ENCODE assay signal across 9 mouse cellular contexts in genomic region chrX:152655796-152656608, GRCm38 (mm10).
A peak's percentile ranks its signal among the peaks of the same experiment; 100 is the strongest.
DNase-seq lines count a peak whose midpoint lies in the region; ATAC-seq and TF ChIP-seq lines count a peak whose summit lies in the region.
"Had no signal": no experiment of that assay in that cellular context is flagged by ENCODE, and none has a peak within 500 bp of the region (broad histone marks: within the 10 kb centered on the region; RNA-seq: fewer than 3 reads in every experiment).

No protein-coding gene starts in this region.

- peak; percentile 7 to 9 for DNase-seq in frontal cortex, postnatal 25 days (ENCODE audit: low spot score in 2 of 2)
- DNase-seq in left cerebral cortex, adult 9 months (ENCODE audit: low spot score in 2 of 2), result peak; percentile 48 to 72
- no peak for DNase-seq in gastrocnemius, adult 2 months
- DNase-seq in gastrocnemius, adult 8-10 months (ENCODE audit: low spot score in 2 of 2), result no peak
- DNase-seq in MN1 (ENCODE audit: low spot score), result no peak
- DNase-seq: heart, adult 18-20 months; kidney, postnatal 4 days had no signal

- WGBS in embryonic facial prominence, embryonic 15.5 days, result 39% methylated on average over 8 of the region's 8 CpGs
- 20% methylated on average over 8 of the region's 8 CpGs for WGBS in olfactory bulb, adult 2 months

- TF ChIP-seq CTCF in olfactory bulb, adult 2 months (IDR thresholded peaks at IDR 0.05; ENCODE audit: insufficient read depth, low read depth, low read length), result no peak
- no peak for TF ChIP-seq CTCF in gastrocnemius, adult 2 months (IDR thresholded peaks at IDR 0.05)

- no peak overlapping the region for H3K4me3 ChIP-seq in embryonic facial prominence, embryonic 15.5 days (replicated peaks)
- no peak overlapping the region for H3K4me3 ChIP-seq in olfactory bulb, adult 2 months (ENCODE audit: insufficient read depth, low read depth, low read length)
- H3K4me3 ChIP-seq in gastrocnemius, adult 2 months, result no peak overlapping the region

- no peak overlapping the region for H3K27ac ChIP-seq in embryonic facial prominence, embryonic 15.5 days (replicated peaks)
- H3K27ac ChIP-seq in olfactory bulb, adult 2 months (ENCODE audit: insufficient read depth, low read depth, low read length), result peak overlapping the region; percentile 83
- H3K27ac ChIP-seq in gastrocnemius, adult 2 months, result no peak overlapping the region

- H3K9me3 ChIP-seq in embryonic facial prominence, embryonic 15.5 days (replicated peaks), result no peaks in the 10 kb centered on the region

- H3K9ac ChIP-seq in embryonic facial prominence, embryonic 15.5 days, result no peak overlapping the region

- ATAC-seq in embryonic facial prominence, embryonic 15.5 days (ENCODE audit: insufficient number of reproducible peaks, low FRiP score, low TSS enrichment, low read depth), result peak; percentile 47; the same call in 1 of the 2 replicates

- intact Hi-C loops in gastrocnemius, adult 2 months (cut with DNase I), result no loop called here

- H3K27me3 ChIP-seq in embryonic facial prominence, embryonic 15.5 days, result peaks cover 17% of the 10 kb centered on the region; the same call in 1 of the 2 replicates

- no peak overlapping the region for H3K4me2 ChIP-seq in embryonic facial prominence, embryonic 15.5 days (replicated peaks)

- no peaks in the 10 kb centered on the region for H3K36me3 ChIP-seq in embryonic facial prominence, embryonic 15.5 days

- TF ChIP-seq POLR2A in olfactory bulb, adult 2 months (IDR thresholded peaks at IDR 0.05; ENCODE audit: insufficient read depth, low read depth, low read length), result no peak

- H3K4me1 ChIP-seq in embryonic facial prominence, embryonic 15.5 days, result no peaks in the 10 kb centered on the region
- no peaks in the 10 kb centered on the region for H3K4me1 ChIP-seq in olfactory bulb, adult 2 months (ENCODE audit: control insufficient read depth, insufficient read depth, low read length)

Comparison
In these comparisons a context has a peak if more than half of its experiments do, and no peak if none do; other contexts are left out.
1. DNase-seq: peak in frontal cortex, postnatal 25 days (2 of 2) and left cerebral cortex, adult 9 months (2 of 2); none in gastrocnemius, adult 2 months (single experiment), gastrocnemius, adult 8-10 months (0 of 2) and MN1 (single experiment).